In genomic region chr8:105635481-105635880, GRCm38 (mm10) we compare ENCODE assay signal across 8 mouse cellular contexts. TPM values are rescaled to one million over a fixed set of nuclear protein-coding genes. Genes with fewer than 3 reads are reported as not detected.
A peak's percentile ranks its signal among the peaks of the same experiment; 100 is the strongest.
DNase-seq lines count a peak whose midpoint lies in the region; ATAC-seq and TF ChIP-seq lines count a peak whose summit lies in the region.

No protein-coding gene starts in this region.

- no peaks in the 10 kb centered on the region for H3K9me3 ChIP-seq in kidney, postnatal 0 days (replicated peaks; ENCODE audit: low read length)
- H3K9me3 ChIP-seq in hindbrain, embryonic 10.5 days: no peaks in the 10 kb centered on the region
- H3K9me3 ChIP-seq in midbrain, embryonic 13.5 days: no peaks in the 10 kb centered on the region

- WGBS in kidney, postnatal 0 days: 5% methylated on average over 11 of the region's 11 CpGs
- 3% methylated on average over 11 of the region's 11 CpGs for WGBS in hindbrain, embryonic 10.5 days
- WGBS in midbrain, embryonic 13.5 days: 2% methylated on average over 11 of the region's 11 CpGs

- peak overlapping the region; percentile 100 for H3K27ac ChIP-seq in kidney, postnatal 0 days
- peak overlapping the region; percentile 62; the same call in 1 of the 2 replicates for H3K27ac ChIP-seq in brown adipose tissue, adult 24 weeks (replicated peaks; ENCODE audit: low read depth, low read length)
- peak overlapping the region; percentile 100 for H3K27ac ChIP-seq in hindbrain, embryonic 10.5 days
- peak overlapping the region; percentile 97; the same call in 1 of the 2 replicates for H3K27ac ChIP-seq in midbrain, embryonic 13.5 days

- no peak for ATAC-seq in kidney, postnatal 0 days (replicated peaks; ENCODE audit: low FRiP score, low read depth)
- no peak for ATAC-seq in midbrain, embryonic 13.5 days
- ATAC-seq in frontal cortex, adult (ENCODE audit: low TSS enrichment): no peak

- H3K4me2 ChIP-seq in kidney, postnatal 0 days (ENCODE audit: low read length): peak overlapping the region; percentile 91
- H3K4me2 ChIP-seq in midbrain, embryonic 13.5 days (replicated peaks): peak overlapping the region; percentile 86

- TF ChIP-seq CTCF in kidney, postnatal 0 days (IDR thresholded peaks at IDR 0.05; ENCODE audit: low read depth): no peak

- peak; percentile 5 for DNase-seq in kidney, postnatal 0 days (ENCODE audit: low spot score)
- DNase-seq in kidney, postnatal 10 days: no peak
- no peak for DNase-seq in hindbrain, embryonic 10.5 days (ENCODE audit: low spot score)
- DNase-seq in thymus, postnatal 25 days: no peak
- no peak for DNase-seq in spleen, postnatal 36 days (ENCODE audit: low spot score in 2 of 2)

- no peaks in the 10 kb centered on the region for H3K36me3 ChIP-seq in kidney, postnatal 0 days (ENCODE audit: insufficient read depth, low read length)
- H3K36me3 ChIP-seq in hindbrain, embryonic 10.5 days: peaks cover 11% of the 10 kb centered on the region
- peaks cover 4% of the 10 kb centered on the region; the same call in 1 of the 2 replicates for H3K36me3 ChIP-seq in midbrain, embryonic 13.5 days

- peak overlapping the region; percentile 91 for H3K4me3 ChIP-seq in kidney, postnatal 0 days (replicated peaks; ENCODE audit: low read depth, low read length)
- H3K4me3 ChIP-seq in brown adipose tissue, adult 24 weeks (ENCODE audit: insufficient read depth, low read depth, low read length): peak overlapping the region; percentile 70
- peak overlapping the region; percentile 72 for H3K4me3 ChIP-seq in hindbrain, embryonic 10.5 days
- H3K4me3 ChIP-seq in midbrain, embryonic 13.5 days (replicated peaks): peak overlapping the region; percentile 86

- peak overlapping the region; percentile 99 for H3K9ac ChIP-seq in kidney, postnatal 0 days (ENCODE audit: low read depth, low read length)
- peak overlapping the region; percentile 69 for H3K9ac ChIP-seq in midbrain, embryonic 13.5 days (replicated peaks)

- H3K27me3 ChIP-seq in kidney, postnatal 0 days (ENCODE audit: insufficient read depth, low read length): no peaks in the 10 kb centered on the region
- no peaks in the 10 kb centered on the region for H3K27me3 ChIP-seq in hindbrain, embryonic 10.5 days (ENCODE audit: insufficient read depth, poor library complexity, severe bottlenecking)
- H3K27me3 ChIP-seq in midbrain, embryonic 13.5 days: no peaks in the 10 kb centered on the region

- H3K4me1 ChIP-seq in kidney, postnatal 0 days (replicated peaks; ENCODE audit: insufficient read depth, low read length): peaks cover 8% of the 10 kb centered on the region
- peaks cover 6% of the 10 kb centered on the region; the same call in 1 of the 2 replicates for H3K4me1 ChIP-seq in brown adipose tissue, adult 24 weeks (ENCODE audit: control insufficient read depth, insufficient read depth, insufficient read length, low read length)
- H3K4me1 ChIP-seq in hindbrain, embryonic 10.5 days (replicated peaks): peaks cover 33% of the 10 kb centered on the region
- H3K4me1 ChIP-seq in midbrain, embryonic 13.5 days (replicated peaks): peaks cover 37% of the 10 kb centered on the region

RNA-seq across cellular contexts. Expression of gene Ctcf, which starts 0.9 kb away (rescaled TPM):
- 85.5 and 89.4 TPM in 2 replicates for polyA plus RNA-seq in kidney, postnatal 0 days (2015; fragmentation: Nextera tagmentation; extraction: Ambion mirVana)
- 18.5 and 22.9 TPM in 2 replicates for polyA plus RNA-seq in brown adipose tissue, adult 24 weeks (2012; ENCODE audit: insufficient read depth, insufficient read length, missing spikeins)
- polyA plus RNA-seq in hindbrain, embryonic 10.5 days (2016; fragmentation: Nextera tagmentation; extraction: Ambion mirVana): 102 and 138 TPM in 2 replicates
- 135 and 136 TPM in 2 replicates for polyA plus RNA-seq in midbrain, embryonic 13.5 days (2015; fragmentation: Nextera tagmentation; extraction: Ambion mirVana)

RNA-seq across cellular contexts. Expression of gene Agrp, which starts 1.7 kb away (rescaled TPM):
- polyA plus RNA-seq in kidney, postnatal 0 days (2015; fragmentation: Nextera tagmentation; extraction: Ambion mirVana): 0.61 and 1.2 TPM in 2 replicates
- not detected in 2 replicates for polyA plus RNA-seq in brown adipose tissue, adult 24 weeks (2012; ENCODE audit: insufficient read depth, insufficient read length, missing spikeins)
- polyA plus RNA-seq in hindbrain, embryonic 10.5 days (2016; fragmentation: Nextera tagmentation; extraction: Ambion mirVana): 0.61 and 0.73 TPM in 2 replicates
- 0.80 and 1.1 TPM in 2 replicates for polyA plus RNA-seq in midbrain, embryonic 13.5 days (2015; fragmentation: Nextera tagmentation; extraction: Ambion mirVana)

RNA-seq across cellular contexts. Expression of gene Ripor1, which starts 30.4 kb away (rescaled TPM):
- polyA plus RNA-seq in kidney, postnatal 0 days (2015; fragmentation: Nextera tagmentation; extraction: Ambion mirVana): 40.9 and 44.4 TPM in 2 replicates
- 13.4 and 14.4 TPM in 2 replicates for polyA plus RNA-seq in brown adipose tissue, adult 24 weeks (2012; ENCODE audit: insufficient read depth, insufficient read length, missing spikeins)
- polyA plus RNA-seq in hindbrain, embryonic 10.5 days (2016; fragmentation: Nextera tagmentation; extraction: Ambion mirVana): 17.7 and 23.7 TPM in 2 replicates
- 22.6 and 25.9 TPM in 2 replicates for polyA plus RNA-seq in midbrain, embryonic 13.5 days (2015; fragmentation: Nextera tagmentation; extraction: Ambion mirVana)

RNA-seq across cellular contexts. Expression of gene Carmil2, which starts 50.6 kb away (rescaled TPM):
- polyA plus RNA-seq in kidney, postnatal 0 days (2015; fragmentation: Nextera tagmentation; extraction: Ambion mirVana): 0.28 and 0.45 TPM in 2 replicates
- polyA plus RNA-seq in brown adipose tissue, adult 24 weeks (2012; ENCODE audit: insufficient read depth, insufficient read length, missing spikeins): not detected in 2 replicates
- 2.1 and 4.9 TPM in 2 replicates for polyA plus RNA-seq in hindbrain, embryonic 10.5 days (2016; fragmentation: Nextera tagmentation; extraction: Ambion mirVana)
- 11.0 and 12.5 TPM in 2 replicates for polyA plus RNA-seq in midbrain, embryonic 13.5 days (2015; fragmentation: Nextera tagmentation; extraction: Ambion mirVana)
